Mouse (Mus musculus) cortical plate, adult 2 months (tissue): ENCODE results near the gene Gm7247.

ENCODE experiments used
- CTCF ChIP-seq: fragments of 200-500 bp; IDR thresholded peaks from 2 replicates; pipeline ENCODE4 v1.5.1; 2011; ENCODE audit warnings: mild to moderate bottlenecking, control low read depth, low read length; ENCODE audit not compliant: insufficient read depth; ENCODE audit errors: extremely low read depth
- POLR2A ChIP-seq: fragments of 200-500 bp; IDR thresholded peaks from 2 replicates; pipeline ENCODE4 v1.6.1; 2011; ENCODE audit warnings: mild to moderate bottlenecking, low read length, control low read depth; ENCODE audit not compliant: insufficient read depth; ENCODE audit errors: extremely low read depth

- TF ChIP-seq CTCF, result no peak
- no peak for TF ChIP-seq POLR2A
These were observed 136.4 kb downstream of the Gm7247 start for GRCm38 (mm10) chr14:51497958-51498357.
